Mouse (Mus musculus) heart, adult 9 months (tissue): ENCODE results near the gene Olfr221.

Source experiments
- DNase-seq, 2 experiments: peaks; one replicate each; pipeline ENCODE4 v3.0.0; 2022; ENCODE audit warnings: low spot score in 2 of 2

Olfr221 gene

DNA sequence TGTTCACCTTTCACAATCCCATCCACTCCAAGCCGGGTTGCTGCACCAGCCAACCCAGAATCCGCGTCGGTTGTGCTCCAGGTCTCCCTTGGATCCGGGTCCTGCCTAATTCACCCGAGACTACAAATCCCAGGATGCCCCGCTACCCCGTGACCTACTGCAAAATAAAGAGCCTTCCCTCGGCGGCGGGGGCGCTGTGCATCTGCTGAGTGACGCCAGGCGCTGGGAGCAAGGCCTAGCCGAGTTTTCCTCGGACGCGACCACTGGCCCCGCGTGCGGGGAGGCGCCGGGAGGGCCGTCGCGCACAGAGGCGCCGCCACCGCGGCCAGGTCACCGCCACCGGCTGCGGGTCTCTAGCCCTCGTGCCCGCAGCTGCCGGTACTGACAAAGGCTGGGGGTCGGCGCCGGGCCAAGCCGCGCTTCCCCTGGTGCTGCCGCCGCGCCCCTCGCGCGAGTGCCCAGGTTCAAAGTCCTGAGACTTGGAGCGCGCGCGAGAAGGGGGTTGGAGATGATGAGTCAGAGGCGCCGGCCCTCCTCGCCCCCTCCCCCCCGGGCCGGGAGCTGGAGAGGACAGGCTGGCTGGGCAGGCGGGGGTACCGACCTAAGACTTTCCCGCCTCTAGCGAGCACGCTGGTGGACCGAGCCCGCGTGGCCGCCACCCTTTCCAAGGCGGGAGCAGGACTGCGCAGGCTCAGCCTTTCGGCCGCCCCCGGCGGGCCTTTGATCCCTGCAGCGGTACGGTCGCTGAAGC is 22.5 kb downstream of the Olfr221 start:
- DNase-seq = peak; percentile 95 to 98

GRCm38 (mm10) chr14:52019051-52019589 is 23.1 kb downstream of the Olfr221 start:
- no peak for DNase-seq

GRCm38 (mm10) chr14:52018248-52019050 is 23.8 kb downstream of the Olfr221 start:
- no peak for DNase-seq

DNA sequence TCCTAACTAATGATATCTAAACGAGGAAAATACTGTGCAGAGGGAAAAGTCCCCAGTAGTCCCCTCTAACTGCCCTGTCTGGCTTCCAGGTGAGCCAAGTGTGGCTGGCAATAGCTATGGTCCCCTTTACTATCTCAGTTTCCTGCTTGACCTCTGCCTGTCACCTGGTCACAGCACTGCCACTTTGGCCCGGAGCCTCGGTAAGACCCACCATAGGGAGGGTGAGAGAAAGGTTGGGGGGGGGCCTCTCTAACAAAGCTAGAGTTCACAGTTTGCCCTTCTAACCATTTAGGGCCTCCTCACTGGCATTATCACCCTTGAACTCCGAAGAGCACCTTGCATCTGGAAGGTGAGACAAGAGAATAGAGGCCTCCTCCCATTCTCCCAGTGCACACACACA is 24.6 kb downstream of the Olfr221 start:
- DNase-seq = no peak

GRCm38 (mm10) chr14:52016625-52017405 is 25.4 kb downstream of the Olfr221 start:
- DNase-seq = no peak

DNA sequence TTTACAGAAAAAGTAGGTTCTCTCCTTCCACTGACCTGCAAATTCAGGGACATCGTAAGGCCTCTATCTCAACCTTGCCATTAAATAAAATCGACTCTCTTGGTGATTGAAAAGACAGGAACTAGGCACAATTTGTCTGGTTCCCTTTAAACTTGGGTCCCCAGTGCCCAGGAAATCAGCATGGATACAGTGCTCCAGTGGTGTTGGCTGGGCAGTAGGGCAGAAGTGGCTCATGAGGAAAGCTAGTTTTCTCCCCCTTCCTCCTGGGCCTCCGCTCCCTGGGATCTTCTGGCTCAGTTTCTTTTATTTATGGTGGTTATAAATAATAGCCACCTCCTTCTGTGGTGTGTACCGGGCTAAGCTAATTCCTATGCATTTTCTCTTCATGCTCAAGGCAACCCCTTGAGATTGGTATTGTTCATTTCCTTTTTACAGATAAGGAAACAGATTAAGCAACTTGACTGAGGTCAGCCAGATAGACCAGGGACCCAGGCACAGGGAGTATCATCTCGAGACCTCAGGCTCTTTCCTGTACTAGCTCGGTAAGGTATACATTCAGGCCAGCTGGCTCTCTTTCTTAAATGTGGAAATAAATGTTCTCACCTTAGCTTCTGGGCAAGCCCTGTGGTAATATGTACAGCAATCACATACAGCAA is 26.7 kb downstream of the Olfr221 start, which contains the start of gene Tmem253:
TSS of gene Tmem253 (plus strand) at position 214 of the 656 bp plus-strand sequence.
- no peak for DNase-seq

DNA sequence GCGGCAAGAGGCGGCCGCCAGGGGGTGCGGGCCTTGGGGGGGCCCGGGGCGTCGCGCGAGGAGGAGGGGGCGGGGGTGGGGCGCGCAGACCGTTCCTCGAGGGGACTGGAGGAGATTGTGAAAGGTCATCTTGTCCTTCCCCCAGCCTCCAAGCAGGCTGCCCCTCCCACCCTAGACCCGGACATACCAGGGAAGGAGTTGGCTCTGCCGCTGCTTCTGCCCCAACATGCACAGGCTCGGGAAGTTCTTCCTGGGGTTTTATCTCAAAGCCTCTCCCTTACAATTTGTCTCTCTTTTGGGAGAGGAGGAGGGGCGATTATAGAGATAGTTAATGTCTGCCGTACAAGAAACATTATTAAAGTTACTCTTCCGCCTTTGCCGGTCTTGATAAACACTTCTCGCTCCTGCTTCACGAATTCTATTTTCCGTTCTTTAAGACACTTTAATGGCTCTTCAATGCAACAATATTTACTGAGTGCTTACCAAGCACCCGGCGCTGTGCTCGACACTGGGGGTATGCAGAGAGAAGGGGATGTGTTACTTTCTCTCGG is 27.4 kb downstream of the Olfr221 start:
- peak; percentile 59 to 70 for DNase-seq

DNA sequence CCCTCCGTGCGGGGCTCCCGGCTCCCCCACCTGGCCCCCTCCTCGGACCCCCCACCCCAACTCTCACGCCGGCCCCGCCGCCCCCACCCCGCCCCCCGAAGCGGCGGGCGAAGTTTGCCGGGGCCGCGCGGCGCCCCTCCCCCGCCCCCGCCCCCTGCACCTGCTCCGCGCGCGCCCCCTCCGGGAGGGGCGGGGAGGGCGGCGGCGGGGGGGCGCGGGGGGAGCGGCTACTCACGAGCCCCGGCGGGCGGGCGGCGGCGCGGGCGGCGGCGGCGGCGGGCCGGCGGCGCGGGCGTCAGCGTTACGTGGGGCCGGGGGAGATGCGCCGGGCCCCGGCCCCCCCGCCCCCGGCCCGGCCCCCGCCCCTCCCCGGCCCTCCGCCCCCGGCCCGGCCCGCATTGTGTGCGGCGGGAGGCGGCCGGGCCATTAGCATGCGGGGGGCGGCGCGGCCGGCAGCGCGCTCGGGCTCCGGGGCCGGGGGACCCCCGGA is 27.9 kb downstream of the Olfr221 start:
- no peak for DNase-seq

- peak in 1 of 2 experiments; percentile 32 for DNase-seq
Measured at GRCm38 (mm10) chr14:52013771-52014219, 28.5 kb downstream of the Olfr221 start.

DNA sequence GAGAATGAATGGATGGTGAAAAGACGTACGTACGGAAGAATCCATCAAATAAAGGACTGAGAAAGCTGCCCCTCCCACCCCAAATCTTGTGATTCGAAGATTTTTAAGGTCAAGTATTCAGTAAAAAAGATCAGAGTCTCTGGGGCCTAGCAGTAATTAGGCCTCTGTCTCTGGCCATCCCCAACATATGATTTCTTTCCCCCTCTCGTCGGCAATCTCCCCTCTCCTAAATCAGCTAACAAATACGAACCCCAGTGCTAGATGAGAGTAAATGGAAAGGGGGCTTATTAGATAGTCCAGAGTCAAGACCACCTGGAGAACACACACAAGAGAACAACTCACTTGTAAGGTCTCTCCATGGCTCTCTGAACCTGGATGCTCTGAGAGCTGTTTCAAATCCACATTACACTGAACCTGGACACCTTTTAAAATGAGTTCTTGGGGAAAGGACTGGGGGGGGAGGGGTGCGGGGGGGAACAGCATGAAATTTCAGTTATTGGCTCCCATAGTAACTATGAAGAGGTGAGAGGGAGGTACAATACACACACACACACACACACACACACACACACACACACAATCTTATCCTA is 29.1 kb downstream of the Olfr221 start:
- DNase-seq = no peak

DNA sequence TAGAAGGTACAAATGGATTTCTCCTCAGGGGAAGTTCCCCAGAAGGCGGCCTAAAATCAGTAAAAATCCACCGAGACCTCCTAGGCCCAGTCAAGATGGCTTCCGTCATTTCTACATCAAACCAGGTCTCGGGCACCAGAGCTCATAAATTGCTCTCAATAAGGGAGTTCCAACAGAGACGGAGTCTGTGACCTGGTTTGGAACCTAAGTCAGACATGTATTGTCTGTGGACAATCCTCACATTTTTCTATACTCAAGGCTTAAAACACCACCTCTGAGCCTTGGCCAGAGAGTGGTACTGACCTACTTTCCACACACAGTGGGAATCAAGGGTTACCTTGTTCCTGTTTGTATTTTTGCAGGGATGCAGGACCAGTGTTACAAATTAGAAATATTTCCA is 29.7 kb downstream of the Olfr221 start:
- DNase-seq = no peak

DNA sequence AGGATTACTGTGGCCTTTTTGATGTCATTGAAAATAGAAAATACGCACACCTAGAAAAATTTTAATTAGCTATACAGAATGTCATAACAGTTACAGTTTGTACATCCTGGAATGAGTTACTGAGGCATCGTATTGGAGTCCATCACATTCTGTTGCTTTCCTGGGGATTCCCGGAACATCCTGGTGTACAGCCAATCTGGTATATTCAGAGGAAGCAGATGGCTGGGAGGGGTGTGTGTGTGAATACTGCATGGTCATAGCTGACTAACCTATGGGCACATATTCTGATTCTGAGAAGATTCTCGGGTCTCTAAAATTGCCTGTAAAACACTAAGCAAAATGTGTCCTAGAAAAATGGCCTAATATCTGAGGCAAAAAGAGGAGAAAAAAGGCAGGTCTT is 30.2 kb downstream of the Olfr221 start:
- no peak for DNase-seq

GRCm38 (mm10) chr14:52011683-52012082 is 30.6 kb downstream of the Olfr221 start:
- DNase-seq = no peak

GRCm38 (mm10) chr14:52010446-52011111 is 31.7 kb downstream of the Olfr221 start:
- DNase-seq = no peak

DNA sequence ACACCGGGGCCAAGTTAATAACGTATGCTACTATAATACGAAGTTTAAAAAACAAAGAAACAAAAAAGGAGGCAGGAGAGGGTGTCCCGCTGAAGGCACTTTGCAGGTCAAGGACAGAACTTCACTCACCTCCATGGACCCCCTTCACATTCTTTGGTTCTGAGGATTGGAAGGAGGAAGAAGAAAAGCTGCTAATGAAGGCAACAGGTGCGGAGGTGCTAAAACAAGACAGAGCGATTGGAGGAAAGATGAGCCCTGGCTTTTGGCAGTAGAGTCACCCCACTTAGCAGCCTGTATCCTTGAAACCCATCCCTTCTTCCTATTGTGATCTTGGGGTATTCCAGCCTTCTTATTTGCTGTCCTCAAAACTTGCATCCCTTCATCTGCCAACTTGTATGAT is 32.4 kb downstream of the Olfr221 start:
- no peak for DNase-seq

DNA sequence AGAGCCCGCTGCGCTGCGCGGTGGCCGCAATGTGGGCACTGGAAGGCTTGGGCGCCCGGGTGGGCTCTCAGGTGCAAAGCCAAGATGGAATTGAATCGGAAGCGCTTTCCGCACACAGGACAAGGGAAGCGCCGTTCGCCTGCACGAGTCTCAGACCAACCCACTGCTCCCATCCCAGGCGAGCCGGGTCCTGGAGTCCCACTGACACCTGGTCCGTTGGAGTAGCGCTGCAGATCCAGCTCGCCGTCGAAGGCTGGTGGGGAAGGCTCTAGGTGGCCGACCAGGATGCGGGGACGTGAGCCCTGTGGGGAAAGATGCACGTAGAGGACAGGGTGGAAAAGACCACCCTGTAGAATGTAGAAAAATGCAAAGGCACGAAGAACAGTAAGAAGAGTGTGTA is 32.9 kb downstream of the Olfr221 start:
- no peak for DNase-seq

DNA sequence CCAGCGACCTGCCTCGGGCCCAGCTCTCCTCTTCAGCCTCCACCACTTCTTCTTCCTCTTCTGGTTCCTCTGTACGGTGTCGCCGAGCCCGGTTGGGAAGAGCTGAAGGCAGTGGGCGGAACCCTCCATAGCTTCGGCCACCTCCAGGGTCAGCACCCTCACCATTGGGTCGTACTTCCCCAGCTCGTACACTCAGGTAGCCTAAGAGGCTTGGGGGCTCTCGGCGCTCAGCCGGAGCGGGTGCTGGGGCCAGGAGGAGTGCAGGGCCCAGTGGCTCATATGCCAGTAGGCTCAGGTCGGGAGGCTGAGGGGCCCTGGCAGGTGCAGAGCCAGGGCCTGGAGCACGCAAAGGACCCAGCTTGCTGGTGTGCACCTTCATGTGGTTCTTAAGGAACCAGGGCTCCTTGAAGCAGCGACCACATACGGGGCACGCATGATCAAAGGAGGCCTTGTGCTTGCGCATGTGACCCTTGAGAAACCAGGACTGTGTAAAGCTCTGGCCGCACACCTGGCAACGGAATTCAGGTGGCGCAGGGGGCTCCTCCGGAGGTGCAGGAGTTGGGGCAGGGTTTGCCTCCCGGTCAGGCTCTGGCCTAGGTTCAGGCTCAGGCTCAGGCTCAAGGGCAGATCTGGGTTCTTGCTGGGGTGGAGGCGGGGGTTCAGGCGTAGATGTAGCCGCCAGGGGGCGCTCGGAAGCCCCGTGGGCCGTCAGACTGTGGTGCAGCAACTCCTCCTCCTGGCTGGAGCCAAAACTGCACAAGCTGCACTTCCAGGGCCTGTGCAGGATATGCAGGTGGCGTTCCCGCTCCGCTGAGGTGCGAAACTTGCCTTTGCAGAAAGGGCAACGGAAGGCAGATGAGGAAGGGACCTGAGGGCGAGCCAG is 33.7 kb downstream of the Olfr221 start:
- peak; percentile 79 to 86 for DNase-seq

GRCm38 (mm10) chr14:52006771-52007170 is 35.5 kb downstream of the Olfr221 start:
- no peak for DNase-seq

DNA sequence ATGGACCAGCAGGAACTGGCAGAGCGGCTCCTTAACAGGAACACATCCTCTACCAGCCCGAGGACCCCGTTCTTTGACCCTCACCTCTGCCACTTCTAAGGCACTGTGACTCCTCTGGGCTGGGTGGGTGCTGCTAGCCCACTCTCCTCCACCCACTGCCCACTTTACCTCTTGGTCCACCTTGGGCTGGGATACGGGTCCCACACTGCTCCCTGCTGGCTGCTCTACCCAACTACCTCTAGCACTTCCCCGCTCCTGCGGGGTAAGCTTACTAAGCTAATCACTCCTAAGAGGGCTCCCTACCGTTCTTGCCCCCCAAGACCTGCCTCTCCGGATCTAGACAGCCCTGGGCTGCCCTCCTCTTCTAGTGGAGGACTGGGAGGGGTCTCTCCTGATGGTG is 36.0 kb downstream of the Olfr221 start:
- DNase-seq = no peak
